In the genomic region with DNA sequence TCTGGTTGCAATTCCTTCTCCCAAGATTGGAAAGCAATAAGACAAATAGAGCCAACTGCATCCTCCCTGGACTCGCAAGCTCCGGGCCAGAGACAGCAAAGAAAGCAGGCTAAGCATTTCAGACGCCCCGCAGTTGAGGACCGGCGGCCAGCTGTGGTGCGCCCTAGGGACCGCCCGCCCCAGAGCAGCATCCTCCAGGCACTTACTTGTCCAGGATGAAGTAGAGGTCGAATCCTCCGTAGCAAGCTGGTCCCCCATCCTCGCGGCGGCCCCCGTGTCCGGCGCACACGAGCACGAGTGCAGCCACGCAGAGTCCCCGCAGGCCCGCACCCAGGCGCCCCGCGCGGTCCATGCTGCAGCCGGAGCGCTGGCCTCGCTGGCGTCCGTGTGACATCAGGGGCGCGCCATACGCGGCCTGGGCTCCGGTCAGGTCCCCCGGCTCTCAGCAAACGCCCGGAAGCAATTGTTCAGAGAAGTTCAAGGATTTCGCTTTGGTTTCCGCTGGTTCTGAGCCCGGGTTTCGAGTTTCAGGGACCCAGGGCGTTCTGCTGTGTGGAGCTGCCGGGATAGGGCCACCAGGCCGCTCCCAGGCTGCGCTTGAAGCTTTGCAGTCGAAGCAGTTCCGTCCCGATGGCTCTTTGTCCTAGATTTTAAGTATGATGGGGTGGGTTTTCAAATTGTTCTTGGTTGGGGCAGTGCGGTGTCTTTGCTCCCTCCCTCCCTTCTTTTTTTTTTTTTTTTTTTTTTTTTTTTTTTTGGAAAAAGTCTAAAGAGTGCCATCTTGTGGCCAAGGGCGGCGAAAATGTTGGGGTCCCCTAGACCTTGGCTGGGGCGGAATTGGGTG, we compare ENCODE assay signal across 8 mouse cellular contexts. TPM values are rescaled to one million over a fixed set of nuclear protein-coding genes. Genes with fewer than 3 reads are reported as not detected.
DNase-seq lines count a peak whose midpoint lies in the region; ATAC-seq and TF ChIP-seq lines count a peak whose summit lies in the region.

Gene Antxr1, minus strand, starts transcription at position 731 of the 844 bp plus-strand sequence.

- peak within 1 kb of the TSS; percentile 66 for H3K9ac ChIP-seq in ES-Bruce4 (ENCODE audit: low read depth, poor library complexity, severe bottlenecking)
- H3K9ac ChIP-seq in forebrain, embryonic 14.5 days (ENCODE audit: low read length): peak within 1 kb of the TSS; percentile 84

- no peak within 1 kb of the TSS for H3K27ac ChIP-seq in ES-Bruce4 (ENCODE audit: insufficient read depth, low read length)
- H3K27ac ChIP-seq in forebrain, embryonic 14.5 days (ENCODE audit: low read depth, low read length): peak within 1 kb of the TSS; percentile 24; the same call in 1 of the 2 replicates
- no peak within 1 kb of the TSS for H3K27ac ChIP-seq in olfactory bulb, adult 2 months (ENCODE audit: insufficient read depth, low read depth, low read length)

- TF ChIP-seq EP300 in ES-Bruce4 (IDR thresholded peaks at IDR 0.05; ENCODE audit: insufficient read depth, low read depth, low read length): no peak

- WGBS in forebrain, embryonic 14.5 days: under 1% methylated on average over 54 of the region's 54 CpGs
- under 1% methylated on average over 54 of the region's 54 CpGs for WGBS in olfactory bulb, adult 2 months

- peak; percentile 82 for ATAC-seq in forebrain, embryonic 14.5 days

- peak; percentile 14 for TF ChIP-seq CTCF in ES-Bruce4 (IDR thresholded peaks at IDR 0.05; ENCODE audit: low read depth, low read length)
- no peak for TF ChIP-seq CTCF in olfactory bulb, adult 2 months (IDR thresholded peaks at IDR 0.05; ENCODE audit: insufficient read depth, low read depth, low read length)

- H3K27me3 ChIP-seq in ES-Bruce4 (ENCODE audit: control insufficient read depth, insufficient read depth, low read length, poor library complexity, severe bottlenecking): peaks cover 5% of the 10 kb centered on the region; the same call in 1 of the 2 replicates
- no peaks in the 10 kb centered on the region for H3K27me3 ChIP-seq in forebrain, embryonic 14.5 days (replicated peaks; ENCODE audit: control insufficient read depth, insufficient read depth, low read length)

- peak; percentile 21 to 40 for DNase-seq in adrenal gland, postnatal 4 days (ENCODE audit: low spot score in 2 of 2)
- DNase-seq in forebrain, embryonic 14.5 days (ENCODE audit: low spot score): peak; percentile 69
- DNase-seq in heart, postnatal 10 days: peak; percentile 69 to 71
- DNase-seq in kidney, postnatal 4 days: peak; percentile 75 to 82
- peak; percentile 53 to 60 for DNase-seq in lung, adult 18-20 months
- peak; percentile 56 for DNase-seq in urinary bladder, adult 2 months (ENCODE audit: low spot score)

- peak within 1 kb of the TSS; percentile 92 for H3K4me2 ChIP-seq in forebrain, embryonic 14.5 days (ENCODE audit: low read length)

- no peak for TF ChIP-seq POLR2A in ES-Bruce4 (IDR thresholded peaks at IDR 0.05; ENCODE audit: insufficient read depth, low read length)
- no peak for TF ChIP-seq POLR2A in olfactory bulb, adult 2 months (IDR thresholded peaks at IDR 0.05; ENCODE audit: insufficient read depth, low read depth, low read length)

- no peaks in the 10 kb centered on the region for H3K9me3 ChIP-seq in ES-Bruce4 (replicated peaks; ENCODE audit: control insufficient read depth, insufficient read depth, low read length, poor library complexity, severe bottlenecking)
- H3K9me3 ChIP-seq in forebrain, embryonic 14.5 days (replicated peaks; ENCODE audit: control insufficient read depth, low read length): no peaks in the 10 kb centered on the region

- no peaks in the 10 kb centered on the region for H3K36me3 ChIP-seq in ES-Bruce4 (ENCODE audit: control insufficient read depth, insufficient read depth, low read length, poor library complexity, severe bottlenecking)
- no peaks in the 10 kb centered on the region for H3K36me3 ChIP-seq in forebrain, embryonic 14.5 days (ENCODE audit: control insufficient read depth, insufficient read depth, low read length)

- no peaks in the 10 kb centered on the region for H3K4me1 ChIP-seq in ES-Bruce4 (ENCODE audit: control insufficient read depth, insufficient read depth, low read length)
- H3K4me1 ChIP-seq in forebrain, embryonic 14.5 days (ENCODE audit: control insufficient read depth, insufficient read depth, low read length): peaks cover 14% of the 10 kb centered on the region
- peaks cover 11% of the 10 kb centered on the region for H3K4me1 ChIP-seq in olfactory bulb, adult 2 months (ENCODE audit: control insufficient read depth, insufficient read depth, low read length)

- peak within 1 kb of the TSS; percentile 78 for H3K4me3 ChIP-seq in ES-Bruce4 (ENCODE audit: low read depth, low read length)
- H3K4me3 ChIP-seq in forebrain, embryonic 14.5 days (ENCODE audit: low read depth, low read length): peak within 1 kb of the TSS; percentile 64
- peak within 1 kb of the TSS; percentile 67 for H3K4me3 ChIP-seq in olfactory bulb, adult 2 months (ENCODE audit: insufficient read depth, low read depth, low read length)

- intact Hi-C loops in heart, postnatal 10 days (cut with DNase I): loop anchor here (1.0 to 2.0 kb wide), 2 partner anchors 51 to 234 kb away; no protein-coding TSS in a partner anchor

RNA-seq across cellular contexts. Expression of gene Antxr1, which starts in this region (rescaled TPM):
- 0.94 and 1.6 TPM in 2 replicates for polyA plus RNA-seq in ES-Bruce4 (2011; ENCODE audit: insufficient read depth, insufficient read length, low read depth, missing spikeins)
- 10 to 100 TPM; 45.4 to 46.9 TPM for total RNA-seq in adrenal gland, postnatal 4 days (2021)
- polyA plus RNA-seq in forebrain, embryonic 14.5 days (2014; fragmentation: Nextera tagmentation; extraction: Ambion mirVana): 1.9 and 2.3 TPM in 2 replicates
- total RNA-seq in heart, postnatal 10 days (2021): 10 to 100 TPM; 32.3 to 33.0 TPM
- not detected in 2 replicates for polyA plus RNA-seq in olfactory bulb, adult 2 months (2012; ENCODE audit: insufficient read depth, insufficient read length, low replicate concordance, missing spikeins)
- polyA plus RNA-seq in urinary bladder, adult 2 months (2012; rRNA removed): 28.5 and 45.1 TPM in 2 replicates
